Mouse (Mus musculus) gastrocnemius, adult 8-10 months (tissue): ENCODE measurements around the gene Msi2. TPM values are rescaled to one million over a fixed set of nuclear protein-coding genes. Genes with fewer than 3 reads are reported as not detected.

Experiments used
- DNase-seq, 2 experiments: peaks; one replicate each; pipeline ENCODE4 v3.0.0; 2022; ENCODE audit warnings: low spot score in 2 of 2
- total RNA-seq, 4 experiments: library from RNA; stranded (reverse); gene quantifications; 2 replicates each; pipeline ENCODE4 v1.2.4; 2022

Msi2 gene
- total RNA-seq, 4 experiments from 2014 or later, result 150 to 209 (median 176) TPM

- no peak for DNase-seq
These were observed 386.6 kb downstream of the Msi2 start for GRCm38 (mm10) chr11:88331722-88332121.

GRCm38 (mm10) chr11:88330799-88331198 lies 387.5 kb downstream of the Msi2 start:
- peak in 1 of 2 experiments; percentile 42 for DNase-seq

GRCm38 (mm10) chr11:88328813-88329595 lies 389.3 kb downstream of the Msi2 start:
- DNase-seq, result no peak

GRCm38 (mm10) chr11:88327016-88327415 lies 391.3 kb downstream of the Msi2 start:
- peak; percentile 28 to 59 for DNase-seq

- DNase-seq, result no peak
These were observed 399.5 kb downstream of the Msi2 start for GRCm38 (mm10) chr11:88318850-88319249.

- no peak for DNase-seq
These were observed 402.9 kb downstream of the Msi2 start for GRCm38 (mm10) chr11:88315393-88315792.

- no peak for DNase-seq
These were observed 403.8 kb downstream of the Msi2 start for GRCm38 (mm10) chr11:88314471-88314870.

- peak in 1 of 2 experiments; percentile 32 for DNase-seq
These were observed 404.8 kb downstream of the Msi2 start for GRCm38 (mm10) chr11:88313512-88313911.

- DNase-seq, result no peak
These were observed 406.7 kb downstream of the Msi2 start for GRCm38 (mm10) chr11:88311606-88312005.

- no peak for DNase-seq
These were observed 407.5 kb downstream of the Msi2 start for GRCm38 (mm10) chr11:88310773-88311172.

GRCm38 (mm10) chr11:88309059-88309700 lies 409.1 kb downstream of the Msi2 start:
- DNase-seq, result no peak

- DNase-seq, result no peak
These were observed 410.4 kb downstream of the Msi2 start for GRCm38 (mm10) chr11:88307616-88308543.

GRCm38 (mm10) chr11:88305759-88306158 lies 412.6 kb downstream of the Msi2 start:
- no peak for DNase-seq

GRCm38 (mm10) chr11:88301619-88302018 lies 416.7 kb downstream of the Msi2 start:
- DNase-seq, result no peak

- DNase-seq, result no peak
These were observed 419.0 kb downstream of the Msi2 start for GRCm38 (mm10) chr11:88299345-88299744.

GRCm38 (mm10) chr11:88297526-88297925 lies 420.8 kb downstream of the Msi2 start:
- no peak for DNase-seq

- no peak for DNase-seq
These were observed 423.0 kb downstream of the Msi2 start for GRCm38 (mm10) chr11:88295298-88295697.

- DNase-seq, result no peak
These were observed 424.0 kb downstream of the Msi2 start for GRCm38 (mm10) chr11:88294394-88294710.

- no peak for DNase-seq
These were observed 424.5 kb downstream of the Msi2 start, which contains the start of gene Ccdc182 for GRCm38 (mm10) chr11:88293631-88294393. TSS of gene Ccdc182 (plus strand) at chr11:88294058.

GRCm38 (mm10) chr11:88291688-88292087 lies 426.6 kb downstream of the Msi2 start:
- DNase-seq, result no peak

GRCm38 (mm10) chr11:88291245-88291644 lies 427.1 kb downstream of the Msi2 start:
- no peak for DNase-seq
